Mouse (Mus musculus) MEL (cell line): ENCODE data around the gene Nek8. TPM values are rescaled to one million over a fixed set of nuclear protein-coding genes. Genes with fewer than 3 reads are reported as not detected.

Experiments
- DNase-seq: peaks from one replicate; pipeline ENCODE4 v3.0.0; 2011; ENCODE audit warnings: low read depth, low spot score
- H3K27ac ChIP-seq: 2 replicates; pipeline ENCODE4 v1.5.1; 2012; ENCODE audit warnings: low read depth, mild to moderate bottlenecking, control low read depth, low read length, moderate library complexity; ENCODE audit not compliant: control insufficient read depth
- H3K27me3 ChIP-seq, 2 experiments: fragments of 150-350 bp in 1 of 2; sonication (generic) in 1 of 2; 2 replicates each; pipeline ENCODE4 v1.6.1; 2012; ENCODE audit warnings: low read length in 2 of 2, mild to moderate bottlenecking in 2 of 2, improper control_type of control experiment in 1 of 2, moderate library complexity in 1 of 2; ENCODE audit not compliant: insufficient read depth in 2 of 2, control insufficient read depth in 1 of 2
- H3K36me3 ChIP-seq, 2 experiments: 2 replicates each; pipeline ENCODE4 v1.6.1; 2012 to 2014; ENCODE audit warnings: low read length in 2 of 2, improper control_type of control experiment in 1 of 2, inconsistent platforms in 1 of 2, mild to moderate bottlenecking in 1 of 2; ENCODE audit not compliant: insufficient read depth in 2 of 2, control insufficient read depth in 1 of 2
- H3K4me1 ChIP-seq, 2 experiments: fragments of 150-350 bp in 1 of 2; sonication (generic) in 1 of 2; 2 replicates each; pipeline ENCODE4 v1.6.1; 2012; ENCODE audit warnings: low read length in 2 of 2, improper control_type of control experiment in 1 of 2, mild to moderate bottlenecking in 1 of 2; ENCODE audit not compliant: insufficient read depth in 2 of 2, control insufficient read depth in 1 of 2
- H3K4me3 ChIP-seq, 2 experiments: fragments of 150-350 bp in 1 of 2; sonication (generic) in 1 of 2; 2 replicates each; pipeline ENCODE4 v1.5.1; 2012; ENCODE audit warnings: low read depth in 2 of 2, low read length in 2 of 2, mild to moderate bottlenecking in 2 of 2, moderate library complexity in 2 of 2, control low read depth in 1 of 2, improper control_type of control experiment in 1 of 2; ENCODE audit not compliant: control insufficient read depth in 1 of 2, insufficient read depth in 1 of 2
- H3K79me2 ChIP-seq: 2 replicates; pipeline ENCODE4 v1.6.1; 2012; ENCODE audit warnings: mild to moderate bottlenecking, low read length, moderate library complexity; ENCODE audit not compliant: control insufficient read depth, poor library complexity, insufficient read depth
- H3K9ac ChIP-seq: 2 replicates; pipeline ENCODE4 v1.6.1; 2012; ENCODE audit warnings: low read depth, mild to moderate bottlenecking, control low read depth, low read length, moderate library complexity; ENCODE audit not compliant: control insufficient read depth, poor library complexity, severe bottlenecking
- H3K9me3 ChIP-seq: fragments of 150-350 bp; sonication (generic); replicated peaks from 2 replicates; pipeline ENCODE4 v1.6.1; 2012; ENCODE audit warnings: mild to moderate bottlenecking, low read length, improper control_type of control experiment, moderate library complexity; ENCODE audit not compliant: insufficient read depth
- BHLHE40 ChIP-seq: IDR thresholded peaks from 2 replicates; pipeline ENCODE4 v1.6.1; 2012; ENCODE audit warnings: low read depth, mild to moderate bottlenecking, inconsistent platforms, low read length, improper control_type of control experiment, borderline replicate concordance
- CHD1 ChIP-seq: IDR thresholded peaks from 2 replicates; pipeline ENCODE4 v1.6.1; 2012; ENCODE audit warnings: low read depth, mild to moderate bottlenecking, inconsistent platforms, low read length, improper control_type of control experiment
- CHD2 ChIP-seq: IDR thresholded peaks from 2 replicates; pipeline ENCODE4 v1.6.1; 2011; ENCODE audit warnings: low read length, improper control_type of control experiment
- CTCF ChIP-seq, 3 experiments: IDR thresholded peaks in 2 of 3; conservative IDR thresholded peaks in 1 of 3; 2 replicates each; pipeline ENCODE4 v1.5.1; 2011 to 2012; ENCODE audit warnings: low read length in 3 of 3, low read depth in 2 of 3, mild to moderate bottlenecking in 2 of 3, improper control_type of control experiment in 1 of 3, inconsistent platforms in 1 of 3, mixed read lengths in 1 of 3, moderate library complexity in 1 of 3; ENCODE audit not compliant: control insufficient read depth in 1 of 3, insufficient read depth in 1 of 3, poor library complexity in 1 of 3, severe bottlenecking in 1 of 3
- EP300 ChIP-seq, 2 experiments: IDR thresholded peaks; 2 replicates each; pipeline ENCODE4 v1.6.1; 2011; ENCODE audit warnings: improper control_type of control experiment in 2 of 2, low read length in 2 of 2, low read depth in 1 of 2, mild to moderate bottlenecking in 1 of 2
- ETS1 ChIP-seq: IDR thresholded peaks from 2 replicates; pipeline ENCODE4 v1.6.1; 2012; ENCODE audit warnings: low read depth, mild to moderate bottlenecking, inconsistent platforms, low read length, improper control_type of control experiment, moderate library complexity
- GATA1 ChIP-seq: IDR thresholded peaks from 2 replicates; pipeline ENCODE4 v1.6.1; 2011; ENCODE audit warnings: low read depth, low read length, improper control_type of control experiment
- MEF2A ChIP-seq: IDR thresholded peaks from 2 replicates; pipeline ENCODE4 v1.6.1; 2014; ENCODE audit warnings: low read depth, mild to moderate bottlenecking, inconsistent platforms, low read length, improper control_type of control experiment; ENCODE audit not compliant: poor library complexity, insufficient replicate concordance, severe bottlenecking; ENCODE audit errors: extremely low read depth
- MXI1 ChIP-seq: IDR thresholded peaks from 2 replicates; pipeline ENCODE4 v1.6.1; 2011; ENCODE audit warnings: mild to moderate bottlenecking, low read depth, low read length, improper control_type of control experiment
- MYB ChIP-seq: IDR thresholded peaks from 2 replicates; pipeline ENCODE4 v1.6.1; 2011; ENCODE audit warnings: mild to moderate bottlenecking, low read depth, low read length, improper control_type of control experiment
- MYC ChIP-seq: IDR thresholded peaks from 2 replicates; pipeline ENCODE4 v1.6.1; 2011; ENCODE audit warnings: low read depth, mild to moderate bottlenecking, low read length, improper control_type of control experiment, moderate library complexity
- SIN3A ChIP-seq: IDR thresholded peaks from 2 replicates; pipeline ENCODE4 v1.6.1; 2012; ENCODE audit warnings: low read length, improper control_type of control experiment, inconsistent platforms
- SMC3 ChIP-seq: IDR thresholded peaks from 2 replicates; pipeline ENCODE4 v1.6.1; 2011; ENCODE audit warnings: low read depth, low read length, improper control_type of control experiment
- TAL1 ChIP-seq: IDR thresholded peaks from 2 replicates; pipeline ENCODE4 v1.6.1; 2012; ENCODE audit warnings: mild to moderate bottlenecking, inconsistent platforms, low read length, moderate library complexity, mixed read lengths
- TCF12 ChIP-seq: IDR thresholded peaks from 2 replicates; pipeline ENCODE4 v1.6.1; 2014; ENCODE audit warnings: low read depth, mild to moderate bottlenecking, inconsistent platforms, low read length, improper control_type of control experiment, moderate library complexity
- ZNF384 ChIP-seq: IDR thresholded peaks from 2 replicates; pipeline ENCODE4 v1.6.1; 2012; ENCODE audit warnings: low read depth, mild to moderate bottlenecking, inconsistent platforms, low read length, improper control_type of control experiment
- polyA plus RNA-seq, 2 experiments: library from polyadenylated mRNA; stranded (reverse) in 1 of 2; unstranded in 1 of 2; fragments of >175 nt in 1 of 2; fragments of >200 nt in 1 of 2; gene quantifications; 2 replicates each; pipeline versions ENCODE4 v1.2.1 to v1.2.4; 2012; ENCODE audit warnings: low replicate concordance in 2 of 2, low read depth in 1 of 2; ENCODE audit not compliant: insufficient read length in 2 of 2, insufficient read depth in 1 of 2, missing spikeins in 1 of 2
- total RNA-seq: library from RNA; depleted of rRNA; stranded (reverse); fragments of 300-350 nt; gene quantifications from 2 replicates; pipeline ENCODE4 v1.2.3, GENCODE M21; 2012

Nek8 gene
- total and polyA plus RNA-seq, 3 experiments = 7.5 to 10.1 TPM; not detected in 1

DNA sequence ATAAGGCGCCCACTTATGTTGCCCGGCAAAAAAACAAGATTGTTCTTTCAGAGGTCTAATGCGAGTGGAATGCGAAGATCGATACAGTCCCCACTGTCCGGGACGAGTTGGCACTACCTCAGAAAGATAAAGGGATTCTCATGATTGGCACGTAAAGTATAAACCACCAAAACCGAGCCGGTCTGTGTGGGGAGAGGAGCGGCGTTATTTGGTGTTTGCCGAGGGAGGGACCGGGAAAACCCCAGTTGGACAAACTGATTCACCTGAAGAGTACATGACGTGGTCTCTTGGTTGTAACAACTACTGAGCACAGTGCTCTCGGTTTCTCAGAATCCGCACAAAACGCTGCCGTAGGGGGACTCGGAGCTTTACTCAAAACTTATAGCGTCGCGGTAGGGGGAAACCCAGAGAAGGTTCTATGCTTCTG lies 443 bp upstream of the Nek8 start:
- Histone ChIP-seq H3K36me3 (peaks cover 5 to 29% of the 10 kb centered on the region in 2 experiments), H3K9me3 (no peaks in the 10 kb centered on the region), H3K4me1 (peaks cover 4 to 19% of the 10 kb centered on the region in 2 experiments; a peak in 2 of 4 replicates), H3K4me3 (peak overlapping the region; percentile 60 to 67), H3K27me3 (no peaks in the 10 kb centered on the region), H3K27ac (peak overlapping the region; percentile 83), H3K9ac (peak overlapping the region; percentile 92), H3K79me2 (peaks cover 16% of the 10 kb centered on the region)
- DNase-seq = peak; percentile 76
- TF ChIP-seq TCF12 (0 out of 2 replicates have a peak, but pooled peaks have one; percentile 3), SIN3A (peak; percentile 54), SMC3 (0 out of 2 replicates have a peak, but pooled peaks have one; percentile 1), BHLHE40 (no peak)

DNA sequence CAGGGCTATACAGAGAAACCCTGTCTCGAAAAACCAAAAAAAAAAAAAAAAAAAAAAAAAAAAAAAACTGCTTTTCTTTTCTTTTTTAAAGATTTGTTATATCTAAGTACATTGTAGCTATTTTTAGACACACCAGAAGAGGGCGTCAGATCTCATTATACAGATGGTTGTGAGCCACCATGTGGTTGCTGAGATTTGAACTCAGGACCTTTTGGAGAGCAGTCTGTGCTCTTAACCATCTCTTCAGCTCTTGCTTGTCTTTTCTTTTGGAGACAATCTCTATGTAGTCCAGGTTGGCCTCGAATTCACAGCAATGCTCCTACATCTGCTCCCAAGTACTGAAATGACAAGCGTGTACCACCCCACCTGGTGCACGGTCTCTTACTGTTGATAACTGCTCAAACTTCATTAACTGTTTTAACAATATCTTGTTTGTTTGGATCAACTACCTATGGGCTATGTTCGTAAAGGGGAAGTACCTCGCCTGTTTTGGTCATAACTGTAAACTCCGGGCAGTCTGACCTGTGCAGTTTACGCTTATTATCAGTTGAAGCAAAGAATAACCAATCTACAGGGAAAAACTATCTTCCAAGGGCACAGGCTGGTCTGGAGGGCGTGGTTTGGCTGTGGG lies 589 bp downstream of the Nek8 start:
- peak overlapping the region; percentile 59 for H3K27ac ChIP-seq
- peaks cover 0 to 11% of the 10 kb centered on the region in 2 experiments; a peak in 1 of 4 replicates for H3K4me1 ChIP-seq
- H3K27me3 ChIP-seq = no peaks in the 10 kb centered on the region
- TF ChIP-seq MXI1 (peak; percentile 60; the same call in 1 of the 2 replicates), ETS1 (0 out of 2 replicates have a peak, but pooled peaks have one; percentile 5), CHD2 (no peak), GATA1 (0 out of 2 replicates have a peak, but pooled peaks have one; percentile 11), ZNF384 (peak; percentile 70), MEF2A (peak; percentile 88; the same call in 1 of the 2 replicates), TAL1 (no peak), MYC (peak; percentile 90), CHD1 (0 out of 2 replicates have a peak, but pooled peaks have one; percentile 73), MYB (no peak), EP300 (IDR thresholded peaks at IDR 0.05; ENCODE audit: low read depth in 1 of 2, low read length in 2 of 2) (0 out of 4 replicates have a peak, but pooled peaks of 1 of the 2 experiments have one; percentile 52), CTCF (IDR thresholded peaks at IDR 0.05 in 2 of 3, conservative IDR thresholded peaks at IDR 0.05 in 1 of 3; ENCODE audit: control insufficient read depth in 1 of 3, insufficient read depth in 1 of 3, low read depth in 2 of 3, low read length in 3 of 3, poor library complexity in 1 of 3, severe bottlenecking in 1 of 3) (peak in 2 of 3 experiments; percentile 37 to 55; a peak in 4 of 6 replicates)
- H3K9me3 ChIP-seq = no peaks in the 10 kb centered on the region
- peak; percentile 98 for DNase-seq
- H3K9ac ChIP-seq = peak overlapping the region; percentile 10; the same call in 1 of the 2 replicates
- H3K4me3 ChIP-seq = peak overlapping the region; percentile 60 to 67
- H3K79me2 ChIP-seq = peaks cover 8% of the 10 kb centered on the region
- peaks cover 0 to 19% of the 10 kb centered on the region in 2 experiments; a peak in 3 of 4 replicates for H3K36me3 ChIP-seq
